Mouse (Mus musculus): ENCODE data around the gene Ube2q2.

GRCm38 (mm10) chr9:55217381-55217780, 68.7 kb downstream of the Ube2q2 start:
- no peak for TF ChIP-seq EP300 (optimal IDR thresholded peaks at IDR 0.05)
- TF ChIP-seq CTCF (IDR thresholded peaks at IDR 0.05; ENCODE audit: low read depth), result no peak
